Mouse (Mus musculus) lung, adult 2 months (tissue): Measurements from ENCODE around the gene Zscan10.

Experiments used
- CTCF ChIP-seq: fragments of 200-500 bp; IDR thresholded peaks from 2 replicates; pipeline ENCODE4 v1.5.1; 2011; ENCODE audit warnings: mild to moderate bottlenecking, low read length, control low read depth; ENCODE audit not compliant: insufficient read depth
- POLR2A ChIP-seq: fragments of 200-500 bp; IDR thresholded peaks from 2 replicates; pipeline ENCODE4 v1.6.1; 2011; ENCODE audit warnings: low read depth, mild to moderate bottlenecking, control low read depth, low read length, borderline replicate concordance; ENCODE audit errors: extremely low read depth

GRCm38 (mm10) chr17:23575951-23576552 lies 24.6 kb upstream of the Zscan10 start:
- TF ChIP-seq POLR2A (no peak), CTCF (no peak)
